Mouse (Mus musculus): ENCODE data around the gene Chga.

Chga gene

DNA sequence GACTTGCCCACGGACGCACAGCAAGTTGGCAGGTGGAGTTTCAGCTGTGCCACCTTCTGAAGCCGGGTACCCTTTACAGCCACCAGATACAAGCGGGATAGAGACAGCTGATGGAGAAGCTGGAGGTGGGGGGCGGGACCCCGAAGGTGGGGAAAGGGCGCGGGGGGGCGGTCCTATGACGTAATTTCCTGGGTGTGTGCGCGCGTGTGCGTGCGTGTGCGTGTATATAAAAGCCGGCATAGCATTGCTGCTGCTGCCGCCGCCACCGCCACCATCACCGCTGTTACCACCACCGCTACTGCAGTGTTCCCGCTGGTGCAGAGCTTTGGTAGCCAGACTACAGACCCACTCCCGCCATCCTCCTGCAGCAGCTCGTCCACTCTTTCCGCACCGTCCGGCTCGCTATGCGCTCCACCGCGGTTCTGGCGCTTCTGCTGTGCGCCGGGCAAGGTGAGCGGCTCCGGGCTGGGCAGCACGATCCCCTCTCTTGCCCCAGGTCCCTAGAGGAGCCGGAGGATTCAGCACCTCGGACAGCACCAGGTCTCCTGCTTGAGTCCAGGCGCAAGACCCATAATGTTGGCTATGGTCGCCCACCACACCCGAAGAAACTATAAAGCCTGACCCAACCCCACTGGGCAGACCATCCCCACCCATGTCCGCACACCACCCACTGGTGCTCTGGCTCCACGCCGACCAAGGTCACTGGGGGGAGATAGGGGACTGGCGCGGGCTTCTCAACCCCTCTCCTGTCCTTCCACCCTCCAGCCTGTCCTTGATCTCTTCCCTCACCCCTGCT, at the start of gene Chga:
Gene Chga (plus strand): TSS at position 249 of the 796 bp plus-strand sequence.
- DNase-seq (ENCODE audit: low spot score in 2 of 2), result peak; percentile 72 to 80

DNA sequence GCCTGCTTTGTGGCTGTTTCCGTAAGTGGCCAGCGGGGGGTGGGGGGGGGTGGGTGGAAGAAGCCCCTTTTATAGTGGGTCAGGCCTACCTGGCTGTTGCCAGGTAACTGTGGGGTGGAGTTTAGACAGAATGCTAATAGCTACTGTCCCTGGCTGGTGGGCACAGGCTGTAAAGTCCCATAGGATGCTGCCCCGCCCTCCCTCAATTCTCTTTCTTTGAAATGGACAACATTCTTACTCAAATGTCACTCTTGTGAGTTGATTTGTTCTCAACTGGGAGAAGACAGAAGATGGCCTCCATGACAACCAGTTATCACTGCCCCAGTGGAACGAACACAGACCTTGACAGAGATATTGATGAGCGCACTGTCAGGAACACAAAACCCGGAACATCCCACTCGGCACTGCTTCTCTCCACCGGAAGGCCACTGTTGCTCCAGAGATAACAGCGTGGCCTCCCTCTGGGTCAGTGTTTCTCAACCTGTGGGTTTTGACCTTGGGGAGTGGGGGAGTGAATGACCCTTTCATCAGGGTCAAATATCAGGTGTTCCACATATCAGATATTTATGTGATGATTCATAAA, 49.5 kb upstream of the Chga start:
- DNase-seq (ENCODE audit: low spot score in 2 of 2), result no peak

DNA sequence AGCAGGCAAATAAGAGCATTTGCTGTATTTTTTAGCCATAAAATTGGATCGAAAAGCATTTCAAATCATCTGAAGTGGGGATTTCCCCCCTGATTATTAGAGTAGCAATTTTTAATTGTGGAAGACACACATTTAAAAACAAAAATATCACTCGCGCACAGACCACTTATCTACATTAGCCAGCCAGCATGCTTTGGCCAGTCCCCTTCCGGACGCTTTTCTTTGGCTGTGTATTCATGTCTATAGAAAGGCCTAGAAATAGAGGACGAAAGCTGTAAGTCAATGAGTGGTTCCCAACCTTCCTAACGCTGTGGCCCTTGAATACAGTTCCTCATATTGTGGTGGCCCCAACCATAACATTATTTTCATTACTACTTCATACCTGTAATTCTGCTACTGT, 48.8 kb upstream of the Chga start:
- no peak for DNase-seq (ENCODE audit: low spot score in 2 of 2)

DNA sequence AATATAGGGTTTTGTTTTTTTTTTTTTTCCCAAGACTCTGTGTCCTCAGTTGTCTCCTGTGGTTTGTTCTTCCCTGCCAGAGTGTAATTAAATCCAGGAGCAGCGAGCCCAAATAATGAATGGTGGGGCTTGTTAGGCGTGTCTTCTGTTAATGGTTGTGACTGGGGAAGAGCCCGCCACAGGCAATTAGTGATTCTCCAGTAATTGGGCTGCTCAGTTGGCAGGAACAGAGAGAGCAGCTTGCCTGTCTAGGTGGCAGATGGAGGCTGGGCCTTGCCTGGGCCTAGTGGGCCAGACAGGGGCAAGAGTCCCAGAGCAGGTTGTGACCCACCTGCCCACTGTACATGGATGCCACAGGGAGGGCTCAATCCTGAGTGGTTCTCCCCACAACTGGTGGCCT, 43.4 kb upstream of the Chga start:
- DNase-seq (ENCODE audit: low spot score in 2 of 2), result peak; percentile 25 to 50

DNA sequence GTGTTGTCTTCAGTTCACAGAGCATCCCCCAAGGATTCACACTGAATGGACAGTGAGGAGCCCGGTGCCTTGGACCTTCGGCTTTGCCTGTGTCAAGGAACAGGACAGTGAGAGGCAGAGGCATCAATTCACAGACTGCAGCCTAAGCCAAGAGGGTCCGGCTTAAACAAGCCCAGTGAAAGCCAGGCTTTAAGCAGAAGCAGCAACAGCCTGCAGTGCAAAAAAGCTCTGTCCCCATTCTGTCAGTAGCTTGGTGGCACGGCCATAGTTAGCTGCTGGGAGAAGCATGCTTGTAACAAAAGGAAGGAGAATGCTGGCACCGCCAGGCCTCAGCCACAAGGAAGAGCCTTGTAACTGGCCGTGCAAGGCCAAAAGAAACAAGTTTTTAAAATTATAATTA, 40.6 kb upstream of the Chga start:
- DNase-seq (ENCODE audit: low spot score in 2 of 2), result no peak

DNA sequence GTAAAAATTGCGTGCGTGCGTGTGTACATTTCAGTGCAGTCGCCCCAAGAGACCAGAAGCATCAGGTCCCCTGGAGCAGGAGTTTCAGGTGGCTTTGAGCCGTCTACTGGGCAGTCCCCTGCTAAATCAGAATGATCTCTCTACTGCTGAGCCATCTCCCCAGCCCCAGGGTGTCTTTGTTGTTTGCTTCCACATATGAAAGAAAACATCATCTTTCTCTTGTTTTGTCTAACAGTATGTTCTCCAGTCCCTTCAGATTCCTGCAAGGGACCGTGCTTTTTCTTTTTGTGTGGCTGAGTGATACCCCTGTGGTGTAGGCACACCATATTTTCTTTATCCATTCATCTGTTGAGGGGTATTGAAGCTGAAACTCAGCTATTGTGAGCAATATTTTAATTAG, 40.0 kb upstream of the Chga start:
- DNase-seq (ENCODE audit: low spot score in 2 of 2), result no peak

DNA sequence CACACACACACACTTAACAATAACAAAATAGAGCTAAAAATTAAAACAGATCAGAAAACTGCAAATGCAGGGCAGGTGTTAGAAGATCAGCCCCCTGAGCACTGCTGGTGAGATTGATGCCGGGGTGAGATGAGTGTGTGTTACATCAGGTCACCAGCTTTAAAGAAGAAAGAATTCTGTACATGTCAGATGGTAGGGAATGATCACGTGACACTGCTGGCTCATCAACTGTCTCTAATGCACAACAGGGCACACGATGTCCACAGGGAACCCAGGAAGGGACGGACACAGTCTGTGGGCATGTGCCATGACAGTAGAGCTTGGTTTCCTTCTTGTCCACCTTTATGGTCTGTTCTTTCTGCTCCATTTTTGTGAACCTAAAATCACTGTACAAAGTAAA, 38.6 kb upstream of the Chga start:
- no peak for DNase-seq (ENCODE audit: low spot score in 2 of 2)

DNA sequence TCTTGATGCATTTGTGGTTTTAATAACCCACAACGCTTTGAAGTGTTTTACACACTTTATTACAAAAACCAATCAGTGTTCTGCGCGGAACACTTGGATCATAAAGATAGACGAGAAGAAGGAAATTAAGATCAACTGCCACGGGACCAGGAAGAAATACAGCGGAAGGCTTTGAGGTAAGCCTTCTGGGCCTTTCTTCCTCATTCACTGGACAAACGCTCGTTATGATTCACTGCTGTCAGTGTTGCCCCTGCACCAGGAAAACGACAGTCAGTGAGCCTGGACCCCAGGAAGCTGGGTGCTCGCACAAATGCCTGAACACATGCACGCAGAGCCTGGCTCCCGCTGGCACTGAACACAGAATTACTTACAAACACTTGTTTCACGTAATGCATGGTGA, 37.1 kb upstream of the Chga start:
- no peak for DNase-seq (ENCODE audit: low spot score in 2 of 2)

DNA sequence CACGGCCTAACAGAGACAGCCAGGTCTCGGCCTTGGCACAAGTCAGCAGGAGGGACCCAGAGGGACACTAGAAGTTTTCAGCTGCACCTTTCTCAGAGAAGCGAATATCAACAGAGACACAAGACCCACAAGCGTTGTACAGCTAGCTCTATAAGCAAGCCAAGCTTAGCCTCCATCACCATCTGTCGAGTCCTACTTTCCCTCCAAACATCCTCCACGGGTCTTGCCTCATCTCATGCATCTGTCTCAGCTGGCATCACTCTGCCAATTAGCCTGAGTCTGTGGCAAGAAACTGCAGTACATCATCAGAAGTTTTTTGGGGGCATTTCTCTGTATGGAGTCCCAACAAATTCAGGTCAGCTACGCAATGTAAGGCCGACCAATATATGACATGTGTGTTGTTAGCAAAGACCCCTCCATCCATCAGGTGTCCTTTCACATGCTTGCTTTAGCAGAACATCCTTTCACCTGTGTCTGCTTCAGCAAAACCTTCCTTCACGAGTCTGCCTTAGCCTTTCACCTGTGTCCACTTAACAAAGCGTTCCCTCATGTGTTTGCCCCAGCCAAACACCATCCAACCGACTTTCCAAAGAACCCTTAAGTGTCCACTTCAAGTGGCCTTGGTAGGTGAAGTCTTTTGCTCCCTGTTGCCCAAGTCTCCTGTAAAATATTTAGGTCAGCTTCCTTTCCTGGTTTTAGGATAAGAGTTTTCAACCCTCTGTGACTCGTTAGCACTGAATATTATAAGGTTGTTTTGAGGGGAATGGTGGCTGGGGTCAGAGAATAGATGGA, 34.6 kb upstream of the Chga start:
- DNase-seq (ENCODE audit: low spot score in 2 of 2), result no peak

DNA sequence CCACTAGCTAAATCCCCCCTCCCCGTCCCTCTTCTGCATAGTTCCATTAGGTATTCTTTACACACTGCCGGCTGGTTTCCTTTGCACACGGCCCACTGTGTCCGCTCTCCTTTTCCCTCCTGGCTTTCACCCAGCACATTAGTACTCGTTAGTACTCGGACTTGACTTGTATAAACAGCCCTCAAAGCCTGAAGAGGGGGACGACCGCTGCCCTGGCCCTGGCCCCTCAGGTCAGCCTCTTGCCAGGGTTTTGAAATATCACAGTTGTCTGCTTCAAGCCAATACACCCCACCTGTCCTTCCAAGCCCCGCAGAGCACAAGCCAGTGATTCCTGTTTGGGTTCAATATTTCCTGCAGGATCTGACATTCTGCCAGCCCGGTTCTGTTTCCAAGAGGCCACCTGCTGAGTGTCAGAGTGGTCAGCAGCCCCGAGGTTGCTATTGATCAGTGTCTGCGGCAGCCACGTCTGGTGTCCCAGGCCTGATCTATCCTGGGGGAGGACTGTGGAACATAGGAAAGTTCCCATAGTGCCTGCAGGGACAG, 32.9 kb upstream of the Chga start:
- no peak for DNase-seq (ENCODE audit: low spot score in 2 of 2)

DNA sequence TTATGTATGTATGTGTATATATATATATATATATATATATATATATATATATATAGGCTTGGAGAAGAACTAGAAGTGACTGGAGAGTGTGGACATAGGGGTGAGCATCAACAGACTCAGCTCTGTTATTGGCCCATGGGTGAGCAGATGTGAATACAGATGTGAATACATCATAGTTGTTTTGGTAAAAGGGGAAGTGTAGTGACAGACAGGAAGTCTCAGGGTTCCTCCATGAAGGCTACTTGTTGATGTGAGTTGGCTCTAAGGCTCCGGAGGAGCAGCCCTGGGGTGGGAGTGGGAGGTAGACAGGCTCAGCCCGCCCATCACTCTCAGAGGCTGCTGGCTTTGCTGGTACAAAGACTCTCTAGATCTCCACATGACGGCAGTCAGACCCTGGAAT, 30.6 kb upstream of the Chga start:
- no peak for DNase-seq (ENCODE audit: low spot score in 2 of 2)

DNA sequence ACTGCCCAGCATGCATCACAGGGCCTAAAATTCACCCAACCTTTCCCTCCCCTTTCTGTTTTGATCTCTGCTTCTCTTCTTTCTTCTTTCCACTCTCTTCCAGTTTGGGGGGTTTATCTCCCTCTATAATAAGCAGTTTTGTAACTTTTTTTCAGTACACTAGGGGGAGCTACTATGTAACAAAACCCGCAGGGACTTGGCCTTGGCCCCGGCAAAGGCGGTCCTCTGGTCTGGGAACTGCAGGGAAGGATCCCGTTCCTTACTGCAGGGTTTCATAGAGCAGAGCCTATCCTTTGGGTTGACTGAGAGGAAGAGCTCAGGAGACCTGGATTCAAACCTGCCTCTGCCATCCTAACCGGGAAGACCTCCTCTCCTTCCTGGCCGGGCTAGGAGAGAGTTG, 30.0 kb upstream of the Chga start:
- DNase-seq (ENCODE audit: low spot score in 2 of 2), result no peak

DNA sequence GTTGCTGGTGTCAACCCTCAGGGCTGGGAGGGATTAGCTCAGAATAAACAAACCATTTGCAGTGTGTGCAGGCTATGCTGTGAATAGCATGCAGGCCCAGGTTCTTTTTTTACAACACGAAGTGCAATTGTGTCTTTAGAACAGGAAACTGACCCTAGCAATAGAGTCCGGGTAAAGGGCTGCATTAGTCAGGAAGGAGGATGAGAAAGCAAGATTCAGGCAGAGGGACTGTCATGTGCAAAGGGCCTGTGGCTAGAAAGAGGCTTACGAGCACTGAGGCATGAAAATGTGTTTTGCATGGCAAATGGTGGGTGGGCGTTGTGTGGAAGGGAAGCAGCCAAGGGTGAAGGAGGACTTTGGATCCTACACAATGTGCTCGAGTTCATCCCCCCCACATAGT, 26.8 kb upstream of the Chga start:
- DNase-seq (ENCODE audit: low spot score in 2 of 2), result no peak

DNA sequence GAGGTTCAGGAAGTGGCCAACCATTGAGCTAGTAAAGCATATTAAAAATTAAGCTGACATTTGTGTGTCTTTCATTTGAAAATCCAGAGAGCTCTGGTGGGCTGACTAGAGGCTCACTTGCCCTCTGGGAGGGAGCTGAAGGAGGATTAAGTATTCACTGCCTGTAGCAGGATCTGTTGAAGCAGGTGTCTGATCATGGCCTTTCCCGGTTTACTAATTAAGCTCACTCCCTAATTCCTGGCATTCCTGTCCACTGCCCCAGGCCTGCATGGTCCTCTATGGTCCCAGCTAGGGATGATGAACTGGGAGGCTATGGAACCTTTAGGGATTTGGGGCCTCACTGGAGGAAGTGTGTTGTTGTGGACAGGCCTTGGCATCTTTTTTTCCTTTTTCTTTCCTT, 19.0 kb upstream of the Chga start:
- DNase-seq (ENCODE audit: low spot score in 2 of 2), result no peak

DNA sequence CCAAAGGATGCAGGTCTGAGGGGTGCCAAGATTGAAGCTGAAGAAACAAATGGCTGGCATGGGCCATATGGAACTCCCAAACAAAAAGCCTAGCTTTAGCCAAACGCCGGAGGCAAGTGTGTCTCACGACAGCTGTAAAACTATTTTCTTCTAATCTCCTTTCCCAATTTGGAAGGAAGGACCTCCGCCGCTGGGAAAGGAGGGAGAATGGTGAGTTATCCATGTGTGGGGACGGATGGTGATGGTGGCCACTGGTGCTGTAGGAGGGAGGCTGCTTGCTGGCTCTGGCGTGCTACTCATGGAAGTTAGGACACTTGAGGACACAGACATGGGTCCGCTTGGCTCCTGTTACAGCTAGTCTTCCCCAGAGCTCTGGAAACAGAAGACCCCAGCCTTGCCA, 14.5 kb upstream of the Chga start:
- no peak for DNase-seq (ENCODE audit: low spot score in 2 of 2)

DNA sequence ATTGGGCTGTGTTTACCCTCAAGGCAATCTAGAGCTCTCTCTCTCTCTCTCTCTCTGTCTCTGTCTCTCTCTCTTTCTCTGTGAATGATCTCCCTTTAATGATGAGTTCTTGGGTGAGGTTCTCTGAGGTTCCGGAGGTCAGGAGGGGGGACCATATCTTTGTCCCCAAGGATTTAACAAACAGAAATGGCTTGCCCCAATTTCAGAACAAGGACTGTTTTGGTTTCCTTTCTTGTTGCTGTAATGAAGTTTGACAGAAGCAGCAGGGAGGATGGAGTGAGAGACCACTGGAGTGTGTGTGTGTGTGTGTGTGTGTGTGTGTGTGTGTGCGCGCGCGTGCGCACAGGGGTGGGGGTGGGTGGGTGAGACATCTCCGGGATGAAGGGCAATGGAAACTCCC, 13.6 kb upstream of the Chga start:
- no peak for DNase-seq (ENCODE audit: low spot score in 2 of 2)

DNA sequence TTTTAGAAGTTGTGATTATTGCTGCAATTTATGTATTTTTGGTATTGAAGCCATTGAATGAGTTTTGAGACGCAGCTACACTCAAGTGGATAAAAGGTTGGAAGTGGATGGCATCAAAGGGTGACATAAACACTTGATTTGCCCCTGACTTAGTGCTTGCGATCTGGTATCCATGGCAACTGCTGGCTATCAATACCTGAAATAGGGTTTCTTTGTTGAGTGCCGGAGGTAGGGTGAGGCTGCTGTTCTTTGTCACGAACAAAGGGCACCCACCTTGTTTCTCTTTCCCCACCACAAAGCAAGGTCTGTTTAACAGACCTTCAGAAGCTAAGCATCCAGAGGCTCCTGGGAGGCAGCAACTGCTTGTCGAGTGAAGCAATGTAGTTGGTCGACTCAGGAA, 9.6 kb upstream of the Chga start:
- no peak for DNase-seq (ENCODE audit: low spot score in 2 of 2)

DNA sequence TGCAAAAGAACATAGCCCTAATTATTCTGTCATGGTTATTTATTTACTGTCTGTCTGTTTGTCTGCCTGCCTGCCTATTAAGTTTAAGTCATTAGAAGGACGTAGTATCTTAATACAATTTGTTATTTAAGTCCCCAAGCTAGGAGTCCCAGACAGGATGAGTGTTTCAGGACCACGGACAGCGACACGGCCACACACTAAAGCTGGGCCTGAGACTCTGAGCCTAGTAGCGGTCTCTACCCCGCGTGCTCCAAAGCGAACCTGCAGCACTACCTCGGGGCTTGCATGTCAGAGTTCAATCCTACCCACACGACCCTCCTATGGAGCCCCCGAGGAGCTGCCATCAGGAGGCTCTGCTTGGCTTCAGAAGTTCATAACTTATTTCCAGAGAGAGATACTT, 4.2 kb upstream of the Chga start:
- DNase-seq (ENCODE audit: low spot score in 2 of 2), result no peak

DNA sequence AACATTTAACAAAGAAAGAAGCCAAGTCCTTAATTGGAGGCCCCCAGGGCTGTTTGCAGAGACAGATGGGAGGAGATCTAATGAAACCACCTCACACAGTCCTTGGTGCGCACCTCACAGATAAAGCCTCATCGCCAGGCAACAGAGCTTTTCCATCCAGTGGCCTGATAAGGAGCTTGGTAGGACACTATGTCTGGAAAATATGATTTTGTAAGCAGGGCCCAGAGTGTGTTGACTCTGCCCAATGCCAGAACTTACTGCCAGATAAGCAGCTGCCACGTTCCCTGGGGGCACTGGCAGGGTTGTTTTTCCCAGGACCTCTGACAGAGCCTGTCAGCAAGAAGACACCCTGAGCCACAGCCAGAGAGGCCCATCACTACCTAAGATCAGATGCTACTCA, 3.6 kb upstream of the Chga start:
- DNase-seq (ENCODE audit: low spot score in 2 of 2), result no peak

DNA sequence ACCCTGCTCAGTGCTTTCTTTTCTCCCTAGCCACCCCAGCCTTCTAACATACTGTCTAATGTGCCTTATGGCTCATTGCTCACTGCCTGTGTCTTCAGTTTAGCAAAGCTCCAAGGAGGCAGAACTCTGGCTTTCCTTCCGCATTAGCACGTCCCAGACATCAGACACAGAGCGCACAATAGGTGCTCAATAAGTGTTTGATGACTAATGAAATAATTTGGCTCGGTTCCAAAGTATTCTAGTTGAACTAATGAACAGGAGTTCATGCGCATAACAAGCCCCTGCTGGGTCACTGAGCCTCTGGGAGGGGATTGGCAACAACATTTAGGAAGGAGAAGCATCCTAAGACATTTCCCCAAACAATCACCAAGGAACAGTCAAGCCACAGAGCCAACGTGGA, 2.8 kb upstream of the Chga start:
- DNase-seq (ENCODE audit: low spot score in 2 of 2), result no peak

DNA sequence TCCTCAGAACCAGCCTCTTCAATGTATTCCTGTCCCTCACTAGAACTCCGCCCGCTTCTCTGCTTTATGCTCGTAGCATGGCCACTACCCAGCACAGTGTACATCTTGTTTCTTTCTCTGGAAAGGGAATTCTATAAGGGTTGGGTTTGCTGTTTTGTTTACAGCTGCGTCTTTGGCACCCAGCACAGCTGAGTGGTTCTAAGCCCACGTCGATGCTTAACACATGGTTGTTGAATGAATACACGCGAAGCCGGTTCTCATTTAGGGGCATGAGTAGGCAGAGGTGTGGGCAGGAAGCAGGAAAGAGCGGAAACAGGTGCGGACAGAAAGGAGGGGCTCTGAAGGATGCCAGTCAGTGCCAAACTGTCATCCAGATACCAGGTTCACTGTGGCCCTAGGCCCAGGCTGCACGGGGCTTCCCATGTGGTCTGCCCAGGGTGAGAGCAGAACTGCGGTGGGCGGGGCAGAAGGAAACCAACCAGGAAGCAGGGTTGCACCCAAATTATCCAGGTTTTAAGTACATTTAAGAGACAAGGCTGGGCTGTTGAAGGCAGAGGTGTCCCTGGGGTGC, 979 bp upstream of the Chga start:
- no peak for DNase-seq (ENCODE audit: low spot score in 2 of 2)

DNA sequence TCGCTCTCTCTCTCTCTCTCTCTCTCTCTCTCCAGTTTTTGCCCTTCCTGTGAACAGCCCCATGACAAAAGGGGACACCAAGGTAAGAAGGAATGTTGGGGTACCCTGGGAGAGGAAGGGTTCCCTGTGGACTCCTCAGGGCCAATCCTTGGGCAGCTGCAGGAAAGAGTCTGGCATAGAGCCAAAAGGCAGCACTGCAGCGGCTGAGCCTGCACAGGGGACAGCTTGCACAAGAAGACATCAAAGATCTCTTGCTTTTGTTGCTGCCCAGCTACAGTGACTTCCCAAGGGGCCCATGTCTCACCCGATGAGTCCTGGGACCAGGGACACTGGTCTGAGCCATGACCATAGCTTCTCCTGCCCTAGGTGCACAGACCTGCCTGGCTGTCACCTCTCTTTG, 1.1 kb downstream of the Chga start:
- DNase-seq (ENCODE audit: low spot score in 2 of 2), result no peak
